Mouse (Mus musculus) hindbrain, embryonic 13.5 days (tissue): ENCODE results near the gene Zfp697. TPM values are rescaled to one million over a fixed set of nuclear protein-coding genes. Genes with fewer than 3 reads are reported as not detected.
"Not testable (repeated sequence)": the region's sequence is repeated elsewhere in the genome, so short reads cannot be mapped to it uniquely, and the experiment has no call there.

ENCODE experiments used
- ATAC-seq: fragments of 200-750 bp; cut with Nextera tagmentation; 2 replicates; pipeline ENCODE4 v1.8.0; 2017; ENCODE audit warnings: moderate TSS enrichment; ENCODE audit not compliant: low FRiP score
- H3K27ac ChIP-seq: fragments of 300-500 bp; sonication (generic); 2 replicates; pipeline ENCODE4 v1.5.1; 2015; ENCODE audit warnings: inconsistent platforms, mild to moderate bottlenecking, moderate library complexity
- H3K27me3 ChIP-seq: fragments of 300-500 bp; sonication (generic); 2 replicates; pipeline ENCODE4 v1.6.1; 2015; ENCODE audit warnings: mild to moderate bottlenecking, inconsistent platforms
- H3K36me3 ChIP-seq: fragments of 300-500 bp; sonication (generic); 2 replicates; pipeline ENCODE4 v1.6.1; 2015; ENCODE audit warnings: mild to moderate bottlenecking, inconsistent platforms
- H3K4me1 ChIP-seq: fragments of 300-500 bp; sonication (generic); replicated peaks from 2 replicates; pipeline ENCODE4 v1.6.1; 2015; ENCODE audit warnings: inconsistent platforms
- H3K4me2 ChIP-seq: fragments of 300-500 bp; sonication (generic); 2 replicates; pipeline ENCODE4 v1.6.1; 2015; ENCODE audit warnings: inconsistent platforms, mild to moderate bottlenecking, moderate library complexity
- H3K4me3 ChIP-seq: fragments of 300-500 bp; sonication (generic); 2 replicates; pipeline ENCODE4 v1.5.1; 2015; ENCODE audit warnings: mild to moderate bottlenecking, inconsistent platforms
- H3K9ac ChIP-seq: fragments of 300-500 bp; sonication (generic); 2 replicates; pipeline ENCODE4 v1.6.1; 2015; ENCODE audit warnings: mild to moderate bottlenecking, inconsistent platforms
- H3K9me3 ChIP-seq: fragments of 300-500 bp; sonication (generic); 2 replicates; pipeline ENCODE4 v1.6.1; 2016; ENCODE audit warnings: inconsistent platforms
- WGBS: fragments of 180-500 bp; shearing (Covaris S2); methylation state at CpG from one replicate; pipeline ENCODE4 v1.1.7; 2015; 5-methylcytosine and 5-hydroxymethylcytosine counted together
- polyA plus RNA-seq: library from polyadenylated mRNA; unstranded; fragments of >200 nt; fragmentation: Nextera tagmentation; extraction: Ambion mirVana; gene quantifications from 2 replicates; pipeline ENCODE4 v1.2.1, GENCODE M21; 2015

Zfp697 gene
- polyA plus RNA-seq, 1 experiment from 2014 or later, result 16.6 TPM

GRCm38 (mm10) chr3:98563831-98564230 lies 181.6 kb downstream of the Zfp697 start:
- no CpG with 5 or more reads among the region's 2 CpGs for WGBS
- H3K4me3 ChIP-seq, H3K9me3 ChIP-seq, H3K27ac ChIP-seq, H3K4me1 ChIP-seq, H3K4me2 ChIP-seq, H3K27me3 ChIP-seq, ATAC-seq, H3K36me3 ChIP-seq, H3K9ac ChIP-seq: not testable (repeated sequence)

GRCm38 (mm10) chr3:98564894-98565293 lies 182.6 kb downstream of the Zfp697 start:
- not testable (repeated sequence) for H3K9me3 ChIP-seq, H3K4me1 ChIP-seq, ATAC-seq, H3K27ac ChIP-seq, H3K4me3 ChIP-seq, H3K9ac ChIP-seq, H3K36me3 ChIP-seq, H3K27me3 ChIP-seq, H3K4me2 ChIP-seq
- WGBS, result no CpG with 5 or more reads among the region's 3 CpGs

DNA sequence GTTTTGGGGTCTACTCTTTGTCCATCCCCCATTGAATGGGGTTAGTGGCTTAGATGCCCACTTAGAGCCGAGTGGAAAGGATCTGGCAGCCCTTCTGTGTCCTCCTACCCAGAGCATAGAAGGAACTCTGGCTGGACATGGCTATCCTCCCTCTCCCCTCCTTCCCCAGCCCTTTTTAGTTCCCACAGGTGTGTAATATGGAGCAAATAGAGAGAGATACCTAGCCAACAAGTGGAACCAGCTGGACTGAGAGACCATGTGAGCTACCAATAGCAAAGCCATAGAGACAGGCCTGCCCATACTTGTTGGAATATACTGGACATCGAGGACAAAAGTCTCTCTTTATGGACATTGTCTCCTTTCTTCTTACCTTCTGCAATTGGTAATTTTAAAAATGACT lies 185.5 kb downstream of the Zfp697 start:
- not testable (repeated sequence) for H3K9ac ChIP-seq, H3K9me3 ChIP-seq, H3K27ac ChIP-seq, H3K4me3 ChIP-seq, H3K27me3 ChIP-seq, H3K36me3 ChIP-seq, H3K4me1 ChIP-seq, H3K4me2 ChIP-seq
- 0 out of 2 replicates have a peak, but pooled peaks have one; percentile 17 for ATAC-seq
- WGBS, result 90% methylated on average over 2 of the region's 2 CpGs

DNA sequence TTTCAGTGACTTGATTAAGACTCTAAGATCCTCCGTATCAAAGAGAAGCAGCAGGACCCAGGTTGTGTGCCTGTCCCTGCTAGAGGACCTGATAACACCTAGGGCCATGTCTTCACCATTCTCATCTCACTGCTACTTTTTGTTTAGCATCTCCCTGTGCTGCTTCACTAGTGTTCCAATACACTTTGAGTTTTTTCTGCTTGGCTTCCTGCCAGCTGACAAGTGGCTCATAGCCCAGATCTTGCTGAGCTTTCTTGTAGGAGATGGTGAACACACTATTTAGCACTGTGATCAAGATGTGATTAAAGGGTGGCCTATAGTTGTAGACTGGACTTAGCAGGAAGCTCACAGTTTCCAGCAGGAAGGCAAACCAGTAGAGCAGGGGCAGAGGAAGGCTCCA lies 198.8 kb downstream of the Zfp697 start:
- H3K36me3 ChIP-seq, H3K9ac ChIP-seq, H3K27ac ChIP-seq, ATAC-seq, H3K9me3 ChIP-seq, H3K4me1 ChIP-seq, H3K4me2 ChIP-seq, H3K27me3 ChIP-seq, H3K4me3 ChIP-seq: not testable (repeated sequence)
- WGBS, result 67% methylated on average over 1 of the region's 1 CpGs

DNA sequence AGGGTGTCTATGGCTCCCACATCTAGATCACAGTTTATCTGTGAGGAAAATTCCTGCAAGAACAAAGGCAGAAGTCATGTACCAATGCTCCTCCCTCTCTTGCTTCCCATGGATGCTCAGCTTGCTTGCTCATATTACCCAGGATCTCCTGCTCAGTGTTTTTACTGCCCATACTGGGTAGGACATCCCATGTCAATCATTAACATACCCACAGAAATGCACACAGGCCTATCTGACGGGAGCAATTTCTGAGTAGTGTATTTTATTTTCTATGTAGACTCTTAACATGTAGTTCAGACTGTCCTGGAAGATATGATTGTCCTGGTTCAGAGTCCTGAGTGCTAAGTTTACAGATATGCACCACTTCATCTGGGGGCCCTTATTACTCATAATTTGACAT lies 199.9 kb downstream of the Zfp697 start:
- H3K4me1 ChIP-seq, H3K4me3 ChIP-seq, H3K27me3 ChIP-seq, ATAC-seq, H3K9ac ChIP-seq, H3K4me2 ChIP-seq, H3K9me3 ChIP-seq, H3K36me3 ChIP-seq, H3K27ac ChIP-seq: not testable (repeated sequence)
- no CpG with 5 or more reads among the region's 1 CpGs for WGBS

- not testable (repeated sequence) for ATAC-seq
Observed at GRCm38 (mm10) chr3:98582622-98583021, 200.4 kb downstream of the Zfp697 start.

DNA sequence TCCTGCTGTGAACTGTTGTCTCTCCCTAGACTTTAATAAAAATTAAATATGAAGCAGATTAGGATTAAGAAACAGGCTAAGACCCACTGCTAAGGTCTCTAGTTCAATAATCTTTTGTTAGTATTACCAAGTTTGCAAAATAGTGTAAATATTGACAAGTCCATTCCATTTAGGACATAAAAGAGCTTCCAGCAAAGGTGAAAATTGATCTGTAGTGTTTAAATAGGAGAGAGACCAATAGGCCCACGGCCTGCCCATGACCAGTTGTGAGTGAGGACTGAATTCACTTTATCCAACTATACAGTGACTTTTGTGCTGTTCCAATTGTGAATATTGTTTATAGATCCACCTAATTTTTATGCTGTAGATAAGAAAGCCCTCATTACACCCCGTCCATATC lies 205.5 kb downstream of the Zfp697 start:
- no peaks in the 10 kb centered on the region for H3K9me3 ChIP-seq
- H3K4me3 ChIP-seq, result no peak overlapping the region
- H3K9ac ChIP-seq, result no peak overlapping the region
- no peak overlapping the region for H3K27ac ChIP-seq
- no peaks in the 10 kb centered on the region for H3K4me1 ChIP-seq
- H3K4me2 ChIP-seq, result no peak overlapping the region
- ATAC-seq, result no peak
- H3K27me3 ChIP-seq, result no peaks in the 10 kb centered on the region
- WGBS, result 89% methylated on average over 2 of the region's 2 CpGs
- no peaks in the 10 kb centered on the region for H3K36me3 ChIP-seq

More at GRCm38 (mm10) chr3:98582622-98583021, 200.4 kb downstream of the Zfp697 start:
- H3K27ac ChIP-seq, H3K9me3 ChIP-seq, H3K4me1 ChIP-seq, H3K27me3 ChIP-seq, H3K9ac ChIP-seq, H3K4me2 ChIP-seq, H3K36me3 ChIP-seq, H3K4me3 ChIP-seq: not testable (repeated sequence)

GRCm38 (mm10) chr3:98588707-98589106 lies 206.4 kb downstream of the Zfp697 start, which contains the start of gene Gm10681:
Gm10681 (minus strand) TSS chr3:98588807.
- H3K4me1 ChIP-seq, result no peaks in the 10 kb centered on the region
- H3K27ac ChIP-seq, result no peak within 1 kb of the TSS
- no peaks in the 10 kb centered on the region for H3K27me3 ChIP-seq
- H3K4me3 ChIP-seq, result no peak within 1 kb of the TSS
- H3K4me2 ChIP-seq, result no peak within 1 kb of the TSS
- H3K36me3 ChIP-seq, result no peaks in the 10 kb centered on the region
- no peak within 1 kb of the TSS for H3K9ac ChIP-seq
- no peak for ATAC-seq
- no peaks in the 10 kb centered on the region for H3K9me3 ChIP-seq

DNA sequence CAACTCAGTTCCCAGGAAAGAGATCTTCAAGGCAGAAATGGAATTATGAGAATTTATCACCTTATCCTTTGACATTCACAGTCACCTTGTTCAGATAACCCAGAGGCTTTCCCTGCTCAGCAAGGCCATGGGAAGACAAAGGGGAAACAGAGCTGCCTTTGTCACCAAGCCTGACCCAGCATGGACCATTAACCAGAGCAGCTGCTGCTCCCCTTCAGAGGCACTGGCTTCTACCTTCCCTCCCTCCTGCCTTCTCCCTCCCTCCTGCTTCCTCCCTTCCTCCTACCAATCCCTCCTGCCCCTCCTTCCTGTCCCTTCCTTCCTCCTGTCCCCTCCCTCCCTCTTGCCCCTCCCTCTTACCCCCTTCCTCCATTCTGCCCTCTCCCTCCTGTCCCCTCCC lies 231.3 kb downstream of the Zfp697 start:
- not testable (repeated sequence) for ATAC-seq, H3K4me3 ChIP-seq, H3K9ac ChIP-seq, H3K9me3 ChIP-seq, H3K4me1 ChIP-seq, H3K27ac ChIP-seq, H3K4me2 ChIP-seq, H3K36me3 ChIP-seq, H3K27me3 ChIP-seq

- H3K4me1 ChIP-seq, result no peaks in the 10 kb centered on the region
- no peaks in the 10 kb centered on the region for H3K9me3 ChIP-seq
- H3K27ac ChIP-seq, result no peak overlapping the region
- no peaks in the 10 kb centered on the region for H3K36me3 ChIP-seq
- ATAC-seq, result no peak
- no peak overlapping the region for H3K9ac ChIP-seq
- no peak overlapping the region for H3K4me2 ChIP-seq
- H3K27me3 ChIP-seq, result no peaks in the 10 kb centered on the region
- H3K4me3 ChIP-seq, result no peak overlapping the region
Observed at GRCm38 (mm10) chr3:98613963-98614362, 231.7 kb downstream of the Zfp697 start.

DNA sequence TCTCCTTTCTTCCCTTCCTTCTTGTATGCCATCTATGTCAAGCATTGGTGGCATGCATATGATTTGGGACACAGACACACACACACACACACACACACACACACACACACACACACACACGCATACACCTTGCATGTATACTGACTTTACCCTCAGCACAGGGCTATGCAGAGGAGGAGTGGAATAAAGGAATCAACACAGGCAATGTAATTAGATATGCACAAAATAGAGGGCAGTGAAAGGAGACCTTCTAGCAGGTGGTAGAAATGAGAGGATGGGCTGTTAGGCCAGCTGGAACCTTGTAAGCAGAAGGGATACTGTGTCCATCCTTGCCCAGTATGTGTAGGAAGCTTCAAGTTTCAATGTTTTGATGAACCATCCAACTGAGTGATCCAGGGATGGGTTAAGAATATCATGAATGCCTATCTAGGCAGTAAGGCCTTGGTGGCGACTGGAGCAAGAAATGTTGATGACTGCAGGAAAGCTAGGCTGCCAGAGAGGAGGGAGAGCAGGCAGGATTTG lies 232.2 kb downstream of the Zfp697 start:
- H3K9me3 ChIP-seq, H3K27ac ChIP-seq, H3K4me2 ChIP-seq, H3K27me3 ChIP-seq, H3K4me1 ChIP-seq, H3K4me3 ChIP-seq, H3K9ac ChIP-seq, H3K36me3 ChIP-seq, ATAC-seq: not testable (repeated sequence)
- WGBS, result 85% methylated on average over 2 of the region's 2 CpGs

- not testable (repeated sequence) for H3K4me2 ChIP-seq, H3K36me3 ChIP-seq, H3K9me3 ChIP-seq, H3K9ac ChIP-seq, H3K27me3 ChIP-seq, H3K4me1 ChIP-seq, H3K27ac ChIP-seq, H3K4me3 ChIP-seq
- WGBS, result 32% methylated on average over 2 of the region's 2 CpGs
- peak; percentile 52; the same call in 1 of the 2 replicates for ATAC-seq
Observed at GRCm38 (mm10) chr3:98616244-98616643, 234.0 kb downstream of the Zfp697 start.

DNA sequence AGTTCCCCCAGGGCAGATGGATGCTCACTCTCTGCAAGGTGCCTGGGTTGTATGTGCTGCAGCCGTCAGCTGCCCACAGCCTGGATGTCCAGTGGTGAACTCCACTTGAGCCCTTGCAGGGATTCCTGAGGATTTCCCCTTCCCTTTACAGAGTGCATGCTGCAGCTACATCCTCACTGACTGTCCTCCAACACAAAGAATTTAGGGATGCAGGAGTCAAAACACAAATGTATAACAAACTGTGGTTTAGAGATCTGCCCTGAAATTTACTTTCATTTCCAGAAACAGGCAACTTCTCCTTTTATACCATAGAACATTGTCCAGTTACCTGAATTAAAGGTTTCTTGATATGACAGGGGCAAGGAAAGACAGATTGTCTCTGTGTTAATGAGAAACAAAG lies 234.5 kb downstream of the Zfp697 start:
- not testable (repeated sequence) for H3K9ac ChIP-seq, H3K9me3 ChIP-seq, H3K4me3 ChIP-seq, H3K27me3 ChIP-seq, ATAC-seq, H3K36me3 ChIP-seq, H3K27ac ChIP-seq, H3K4me1 ChIP-seq, H3K4me2 ChIP-seq
- WGBS, result 78% methylated on average over 1 of the region's 1 CpGs

DNA sequence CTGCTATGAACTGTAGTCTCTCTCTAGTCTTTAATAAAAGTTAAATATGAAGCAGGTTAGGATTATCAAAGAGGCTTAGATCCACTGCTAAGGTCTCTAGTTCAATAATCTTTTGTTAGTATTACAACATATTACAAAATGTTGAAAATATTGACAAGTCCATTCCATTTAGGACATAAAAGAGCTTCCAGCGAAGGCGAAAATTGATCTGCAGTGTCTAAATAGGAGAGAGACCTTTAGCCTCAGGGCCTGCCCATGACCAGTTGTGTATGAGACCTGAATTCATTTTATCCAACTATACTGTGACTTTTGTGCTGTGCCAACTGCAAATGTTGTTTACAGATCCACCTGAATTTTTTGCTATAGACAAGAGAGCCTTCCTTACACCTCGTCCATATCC lies 247.4 kb downstream of the Zfp697 start:
- Histone ChIP-seq H3K9me3 (no peaks in the 10 kb centered on the region), H3K4me1 (no peaks in the 10 kb centered on the region), H3K27me3 (no peaks in the 10 kb centered on the region), H3K36me3 (no peaks in the 10 kb centered on the region), H3K4me2 (no peak overlapping the region), H3K9ac (no peak overlapping the region), H3K27ac (no peak overlapping the region), H3K4me3 (no peak overlapping the region)
- 90% methylated on average over 3 of the region's 3 CpGs for WGBS
- ATAC-seq, result no peak
